Mouse (Mus musculus) lung, postnatal 0 days (tissue): ENCODE data around the gene 4931417E11Rik.

Experiments
- CTCF ChIP-seq: IDR thresholded peaks from 2 replicates; pipeline ENCODE4 v1.5.1; 2016; ENCODE audit warnings: antibody characterized with exemption, mild to moderate bottlenecking
- EP300 ChIP-seq: IDR thresholded peaks from 2 replicates; pipeline ENCODE4 v1.6.1; 2016; ENCODE audit warnings: antibody characterized with exemption, mild to moderate bottlenecking, control low read depth

GRCm38 (mm10) chr6:73466084-73466483 lies 3.4 kb downstream of the 4931417E11Rik start:
- TF ChIP-seq EP300 (no peak), CTCF (no peak)
